In the genomic region with DNA sequence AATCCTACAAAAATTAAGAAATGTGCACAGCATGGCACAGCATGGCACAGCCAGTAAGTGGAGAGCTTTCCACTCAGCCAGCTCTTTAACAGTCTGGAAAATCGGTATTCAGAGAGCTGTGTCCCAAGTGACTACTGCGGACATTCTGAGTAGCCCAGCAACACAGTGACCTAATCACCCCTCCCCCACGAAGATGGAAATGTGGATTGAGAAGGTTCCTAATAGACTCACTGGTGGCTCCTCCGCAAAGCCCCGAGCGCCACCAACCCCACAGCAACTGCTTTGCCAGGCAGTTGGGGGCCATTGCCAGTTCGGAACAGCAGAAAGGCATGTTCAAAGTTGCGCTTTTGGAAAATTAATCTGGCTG, we compare ENCODE assay signal across 9 mouse cellular contexts.
DNase-seq lines count a peak whose midpoint lies in the region; ATAC-seq and TF ChIP-seq lines count a peak whose summit lies in the region.
"Had no signal": no experiment of that assay in that cellular context is flagged by ENCODE, and none has a peak within 500 bp of the region (broad histone marks: within the 10 kb centered on the region; RNA-seq: fewer than 3 reads in every experiment).

No protein-coding gene starts in this region.

- H3K9ac ChIP-seq in limb, embryonic 11.5 days (ENCODE audit: low read length) = no peak overlapping the region
- H3K9ac ChIP-seq in kidney, embryonic 15.5 days = no peak overlapping the region
- H3K9ac ChIP-seq: liver, embryonic 14.5 days had no signal

- no peak for TF ChIP-seq POLR2A in bone marrow, adult 2 months (IDR thresholded peaks at IDR 0.05; ENCODE audit: borderline replicate concordance, control insufficient read depth, low read depth, low read length)

- H3K27ac ChIP-seq in bone marrow, adult 2 months (ENCODE audit: control insufficient read depth, insufficient read depth, low read depth, low read length, poor library complexity) = peak overlapping the region; percentile 47
- no peak overlapping the region for H3K27ac ChIP-seq in limb, embryonic 11.5 days (replicated peaks; ENCODE audit: low read depth, low read length)
- no peak overlapping the region for H3K27ac ChIP-seq in kidney, embryonic 15.5 days
- H3K27ac ChIP-seq: liver, embryonic 14.5 days had no signal

- peak; percentile 24 for DNase-seq in gastrocnemius, postnatal 10 days
- no peak for DNase-seq in gastrocnemius, postnatal 36 days
- peak; percentile 29 for DNase-seq in limb, embryonic 11.5 days (ENCODE audit: low spot score)
- DNase-seq in splenic B cell, adult 2 months (ENCODE audit: low read depth, low spot score) = peak; percentile 32
- DNase-seq in kidney, adult 11 months = no peak

- no peaks in the 10 kb centered on the region for H3K36me3 ChIP-seq in limb, embryonic 11.5 days (ENCODE audit: control insufficient read depth, insufficient read depth, low read length)
- H3K36me3 ChIP-seq in splenic B cell, adult 2 months (ENCODE audit: control insufficient read depth, insufficient read depth, low read length, poor library complexity, severe bottlenecking) = peaks cover 5% of the 10 kb centered on the region
- H3K36me3 ChIP-seq in kidney, embryonic 15.5 days = no peaks in the 10 kb centered on the region

- no peaks in the 10 kb centered on the region; the same call in 1 of the 2 replicates for H3K9me3 ChIP-seq in limb, embryonic 11.5 days (ENCODE audit: control insufficient read depth, low read length)
- H3K9me3 ChIP-seq in kidney, embryonic 15.5 days (replicated peaks) = peaks cover 16% of the 10 kb centered on the region

- intact Hi-C loops in gastrocnemius, postnatal 36 days (cut with DNase I) = loop anchor here (5.0 kb wide), 1 partner anchor 37 kb away; no protein-coding TSS in a partner anchor

- peak; percentile 20; the same call in 1 of the 2 replicates for ATAC-seq in frontal cortex, adult (ENCODE audit: low TSS enrichment)
- no peak for ATAC-seq in limb, embryonic 11.5 days (ENCODE audit: insufficient number of reproducible peaks, low FRiP score, low TSS enrichment, low read depth)
- ATAC-seq in kidney, embryonic 15.5 days (replicated peaks; ENCODE audit: low FRiP score) = no peak

- H3K4me1 ChIP-seq in bone marrow, adult 2 months (ENCODE audit: control insufficient read depth, insufficient read depth, low read length) = peaks cover 2% of the 10 kb centered on the region; the same call in 1 of the 2 replicates
- peaks cover 4% of the 10 kb centered on the region; the same call in 1 of the 2 replicates for H3K4me1 ChIP-seq in limb, embryonic 11.5 days (ENCODE audit: control insufficient read depth, insufficient read depth, low read length)
- peaks cover 17% of the 10 kb centered on the region for H3K4me1 ChIP-seq in kidney, embryonic 15.5 days

- H3K27me3 ChIP-seq in limb, embryonic 11.5 days (ENCODE audit: control insufficient read depth, insufficient read depth, low read length) = no peaks in the 10 kb centered on the region
- no peaks in the 10 kb centered on the region for H3K27me3 ChIP-seq in splenic B cell, adult 2 months (ENCODE audit: control insufficient read depth, insufficient read depth, low read length, poor library complexity, severe bottlenecking)
- peaks cover 11% of the 10 kb centered on the region for H3K27me3 ChIP-seq in kidney, embryonic 15.5 days

- 28% methylated on average over 8 of the region's 8 CpGs for WGBS in bone marrow, adult 2 months
- 34% methylated on average over 8 of the region's 8 CpGs for WGBS in limb, embryonic 11.5 days
- 38% methylated on average over 8 of the region's 8 CpGs for WGBS in kidney, embryonic 15.5 days

- H3K4me2 ChIP-seq in limb, embryonic 11.5 days (ENCODE audit: low read depth, severe bottlenecking) = no peak overlapping the region
- H3K4me2 ChIP-seq in kidney, embryonic 15.5 days = no peak overlapping the region

- H3K4me3 ChIP-seq in bone marrow, adult 2 months (replicated peaks; ENCODE audit: control insufficient read depth, low read depth, low read length) = no peak overlapping the region
- H3K4me3 ChIP-seq in limb, embryonic 11.5 days (ENCODE audit: low read depth, low read length) = no peak overlapping the region
- no peak overlapping the region for H3K4me3 ChIP-seq in kidney, embryonic 15.5 days (replicated peaks)

- TF ChIP-seq CTCF in bone marrow, adult 2 months (IDR thresholded peaks at IDR 0.05; ENCODE audit: control insufficient read depth, insufficient read depth, low read length) = no peak

Comparison
In these comparisons a context has a peak if more than half of its experiments do, and no peak if none do; other contexts are left out.
1. DNase-seq: peak in gastrocnemius, postnatal 10 days (single experiment), limb, embryonic 11.5 days (single experiment) and splenic B cell, adult 2 months (single experiment); none in gastrocnemius, postnatal 36 days (0 of 2) and kidney, adult 11 months (single experiment).